Mouse (Mus musculus) stomach, postnatal 0 days (tissue): ENCODE results near the gene Slc4a1. TPM values are rescaled to one million over a fixed set of nuclear protein-coding genes. Genes with fewer than 3 reads are reported as not detected.

ENCODE experiments used
- ATAC-seq: fragments of 200-750 bp; cut with Nextera tagmentation; 2 replicates; pipeline ENCODE4 v1.8.0; 2017; ENCODE audit not compliant: low FRiP score, low TSS enrichment
- DNase-seq: peaks from one replicate; pipeline ENCODE4 v3.0.0-alpha.2; 2016; ENCODE audit warnings: low spot score
- H3K27ac ChIP-seq: fragments of 300-500 bp; sonication (generic); replicated peaks from 2 replicates; pipeline ENCODE4 v1.5.1; 2014; ENCODE audit warnings: mild to moderate bottlenecking, control low read depth
- H3K27me3 ChIP-seq: fragments of 300-500 bp; sonication (generic); 2 replicates; pipeline ENCODE4 v1.6.1; 2014; ENCODE audit warnings: low read length; ENCODE audit not compliant: control insufficient read depth, insufficient read depth
- H3K36me3 ChIP-seq: fragments of 300-500 bp; sonication (generic); 2 replicates; pipeline ENCODE4 v1.6.1; 2014; ENCODE audit warnings: low read length, mixed read lengths; ENCODE audit not compliant: control insufficient read depth, insufficient read depth
- H3K4me1 ChIP-seq: fragments of 300-500 bp; sonication (generic); replicated peaks from 2 replicates; pipeline ENCODE4 v1.6.1; 2014; ENCODE audit warnings: antibody characterized with exemption; ENCODE audit not compliant: control insufficient read depth, insufficient read depth
- H3K4me2 ChIP-seq: fragments of 300-500 bp; sonication (generic); replicated peaks from 2 replicates; pipeline ENCODE4 v1.6.1; 2014; ENCODE audit warnings: low read depth, mild to moderate bottlenecking, control low read depth, moderate library complexity
- H3K4me3 ChIP-seq: fragments of 300-500 bp; sonication (generic); 2 replicates; pipeline ENCODE4 v1.5.1; 2014; ENCODE audit warnings: low read depth, low read length, control low read depth
- H3K9ac ChIP-seq: fragments of 300-500 bp; sonication (generic); 2 replicates; pipeline ENCODE4 v1.6.1; 2014; ENCODE audit warnings: mild to moderate bottlenecking, low read length, control low read depth, mixed read lengths
- H3K9me3 ChIP-seq: fragments of 300-500 bp; sonication (generic); 2 replicates; pipeline ENCODE4 v1.6.1; 2016; ENCODE audit warnings: low read length; ENCODE audit not compliant: control insufficient read depth
- CTCF ChIP-seq: IDR thresholded peaks from 2 replicates; pipeline ENCODE4 v1.5.1; 2016; ENCODE audit warnings: antibody characterized with exemption, low read depth, mild to moderate bottlenecking, moderate library complexity
- EP300 ChIP-seq: optimal IDR thresholded peaks from 2 replicates; pipeline ENCODE3; 2016; ENCODE audit warnings: antibody characterized with exemption
- WGBS: fragments of 180-500 bp; shearing (Covaris S2); extraction: QIAGEN DNeasy Blood & Tissue Kit; methylation state at CpG from one replicate; pipeline ENCODE4 v1.1.7; 2014; 5-methylcytosine and 5-hydroxymethylcytosine counted together
- polyA plus RNA-seq: library from polyadenylated mRNA; unstranded; fragments of >200 nt; fragmentation: Nextera tagmentation; extraction: Ambion mirVana; gene quantifications from 2 replicates; pipeline ENCODE4 v1.2.1, GENCODE M21; 2015

Gene Slc4a1
- polyA plus RNA-seq, 1 experiment from 2014 or later: 0.72 TPM

DNA sequence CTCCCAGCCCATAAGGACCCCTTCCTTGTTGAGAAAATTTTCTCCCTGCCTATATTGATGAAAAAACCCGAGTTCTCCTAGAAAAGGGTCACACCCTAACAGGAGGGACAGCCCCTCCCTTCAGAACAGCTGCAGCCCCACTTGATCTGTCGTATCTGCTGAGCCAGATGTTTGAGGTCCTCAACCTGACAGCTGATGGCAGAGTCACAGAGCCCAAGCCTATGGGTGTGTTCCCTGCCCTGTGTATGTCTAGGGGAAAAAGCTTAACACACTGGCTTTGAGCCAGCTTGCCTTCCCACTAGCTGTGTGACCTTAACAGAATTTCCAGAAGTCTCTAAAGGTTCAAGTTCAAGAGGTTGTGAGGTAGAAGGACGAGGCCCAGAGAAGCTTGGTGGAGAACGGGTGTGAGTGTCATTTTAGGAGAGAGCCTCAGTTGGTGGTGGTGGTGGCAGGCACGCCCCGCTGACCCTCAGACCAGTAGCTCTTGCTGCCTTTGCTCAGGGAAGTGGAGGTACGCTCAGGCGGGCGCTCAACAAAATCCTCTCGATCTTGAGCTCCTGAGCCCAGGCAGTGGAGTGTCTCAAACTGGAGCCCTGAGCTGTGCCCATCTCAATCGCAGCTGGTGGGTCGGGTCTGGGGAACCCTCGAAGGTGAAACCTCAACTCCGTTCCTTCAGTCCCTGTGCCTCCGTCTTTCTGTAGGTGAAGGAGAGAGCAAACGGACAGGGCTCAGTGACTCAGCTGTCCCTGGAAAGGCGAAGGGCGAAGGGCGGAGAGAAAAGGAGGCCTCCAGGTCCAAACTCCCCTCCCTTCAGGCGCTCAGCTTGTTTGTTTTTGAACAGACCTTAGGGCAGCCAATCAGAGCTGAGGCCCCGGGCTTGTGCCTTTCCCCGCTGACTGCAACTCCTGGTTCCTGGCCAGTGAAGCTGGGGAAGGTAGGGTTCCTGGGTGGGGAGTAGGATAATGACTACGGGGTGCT, 9.5 kb upstream of the Slc4a1 start:
- Histone ChIP-seq H3K4me3 (peak overlapping the region; percentile 15; the same call in 1 of the 2 replicates), H3K9ac (peak overlapping the region; percentile 51), H3K9me3 (no peaks in the 10 kb centered on the region), H3K4me1 (peaks cover 8% of the 10 kb centered on the region), H3K27ac (peak overlapping the region; percentile 75), H3K36me3 (no peaks in the 10 kb centered on the region), H3K4me2 (peak overlapping the region; percentile 48), H3K27me3 (no peaks in the 10 kb centered on the region)
- DNase-seq (peak; percentile 86), ATAC-seq (peak; percentile 89)
- 7% methylated on average over 23 of the region's 23 CpGs for WGBS
- TF ChIP-seq EP300 (no peak), CTCF (no peak)

DNA sequence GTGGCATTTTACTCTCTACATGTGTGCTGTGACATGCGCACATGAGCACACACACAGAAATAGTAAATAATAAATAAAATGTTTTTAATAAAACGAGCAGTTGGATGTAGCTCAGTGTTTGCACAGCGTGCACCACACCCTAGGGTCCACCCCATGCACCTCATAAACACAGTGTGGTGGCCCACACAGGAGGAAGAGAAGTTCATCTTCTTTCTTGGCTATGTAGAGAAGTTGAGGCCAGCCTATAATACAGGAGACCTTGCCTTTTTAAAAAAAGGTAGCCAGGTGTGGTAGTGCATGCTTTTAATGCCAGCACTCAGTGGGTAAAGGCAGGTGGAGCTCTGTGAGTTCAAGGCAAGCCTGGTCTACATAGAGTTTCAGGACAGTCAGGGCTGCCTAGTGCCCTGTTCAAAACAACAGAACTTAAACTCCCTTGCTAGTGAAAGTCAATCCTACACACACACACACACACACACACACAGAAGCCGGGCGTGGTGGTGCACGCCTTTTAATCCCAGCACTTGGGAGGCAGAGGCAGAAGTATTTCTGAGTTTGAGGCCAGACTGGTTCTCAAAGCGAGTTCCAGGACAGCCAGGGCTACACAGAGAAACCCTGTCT, 8.2 kb upstream of the Slc4a1 start:
- TF ChIP-seq EP300: no peak
- no peak for TF ChIP-seq CTCF
- Histone ChIP-seq H3K4me2 (no peak overlapping the region), H3K36me3 (no peaks in the 10 kb centered on the region), H3K27ac (no peak overlapping the region), H3K4me1 (peaks cover 8% of the 10 kb centered on the region), H3K4me3 (no peak overlapping the region), H3K9ac (no peak overlapping the region), H3K27me3 (no peaks in the 10 kb centered on the region), H3K9me3 (no peaks in the 10 kb centered on the region)
- ATAC-seq (no peak), DNase-seq (no peak)
- WGBS: 79% methylated on average over 7 of the region's 7 CpGs

DNA sequence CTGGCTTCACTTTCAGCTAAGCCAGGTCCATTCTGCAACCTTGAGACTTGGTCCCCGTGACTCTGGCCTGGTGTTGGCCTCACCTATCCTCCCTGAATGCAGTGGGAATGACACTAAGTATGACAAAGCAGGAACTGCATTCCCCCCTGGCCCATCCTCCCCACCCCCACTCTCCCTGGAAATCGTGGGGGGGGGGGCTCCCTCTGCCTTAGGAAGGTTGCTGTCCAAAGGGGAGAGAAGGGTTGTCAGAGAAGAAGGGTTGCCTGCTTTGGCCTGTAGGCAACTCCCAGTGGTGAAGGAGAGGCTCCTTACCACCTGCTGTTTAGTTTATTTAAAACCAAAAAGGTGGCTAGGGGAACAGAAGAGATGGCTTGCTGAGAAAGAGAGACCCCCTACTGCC, 7.6 kb upstream of the Slc4a1 start:
- Histone ChIP-seq H3K36me3 (no peaks in the 10 kb centered on the region), H3K4me3 (no peak overlapping the region), H3K9ac (no peak overlapping the region), H3K27me3 (no peaks in the 10 kb centered on the region), H3K9me3 (no peaks in the 10 kb centered on the region), H3K27ac (no peak overlapping the region), H3K4me2 (no peak overlapping the region), H3K4me1 (peaks cover 8% of the 10 kb centered on the region)
- DNase-seq (no peak), ATAC-seq (no peak)
- TF ChIP-seq CTCF: no peak
- TF ChIP-seq EP300: no peak
- WGBS: 25% methylated on average over 2 of the region's 2 CpGs

DNA sequence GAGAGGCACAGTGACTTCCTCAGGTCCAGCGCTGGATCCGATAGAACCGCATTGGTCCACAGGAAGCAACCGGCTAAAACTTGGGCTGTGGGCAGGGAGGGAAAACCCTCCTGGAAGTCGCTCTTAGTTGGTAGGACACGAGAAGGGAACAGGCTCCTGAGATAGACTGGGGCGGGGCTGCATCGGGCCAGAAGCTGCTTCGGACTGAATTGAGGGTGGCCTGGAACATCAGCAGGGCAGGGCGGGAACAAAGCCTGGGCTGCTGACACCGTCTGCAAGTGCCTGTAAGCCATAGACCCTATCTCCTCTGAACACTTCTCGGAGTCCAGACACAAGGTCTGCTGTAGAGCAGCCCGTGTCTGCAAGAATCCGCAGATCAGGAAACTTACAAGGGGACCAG, 6.9 kb upstream of the Slc4a1 start:
- ATAC-seq (no peak), DNase-seq (no peak)
- H3K9ac ChIP-seq: no peak overlapping the region
- H3K27ac ChIP-seq: no peak overlapping the region
- no peak overlapping the region for H3K4me3 ChIP-seq
- H3K4me2 ChIP-seq: no peak overlapping the region
- no peak for TF ChIP-seq EP300
- TF ChIP-seq CTCF: no peak
- no peaks in the 10 kb centered on the region for H3K27me3 ChIP-seq
- H3K9me3 ChIP-seq: no peaks in the 10 kb centered on the region
- 38% methylated on average over 14 of the region's 14 CpGs for WGBS
- peaks cover 8% of the 10 kb centered on the region for H3K4me1 ChIP-seq
- H3K36me3 ChIP-seq: no peaks in the 10 kb centered on the region

DNA sequence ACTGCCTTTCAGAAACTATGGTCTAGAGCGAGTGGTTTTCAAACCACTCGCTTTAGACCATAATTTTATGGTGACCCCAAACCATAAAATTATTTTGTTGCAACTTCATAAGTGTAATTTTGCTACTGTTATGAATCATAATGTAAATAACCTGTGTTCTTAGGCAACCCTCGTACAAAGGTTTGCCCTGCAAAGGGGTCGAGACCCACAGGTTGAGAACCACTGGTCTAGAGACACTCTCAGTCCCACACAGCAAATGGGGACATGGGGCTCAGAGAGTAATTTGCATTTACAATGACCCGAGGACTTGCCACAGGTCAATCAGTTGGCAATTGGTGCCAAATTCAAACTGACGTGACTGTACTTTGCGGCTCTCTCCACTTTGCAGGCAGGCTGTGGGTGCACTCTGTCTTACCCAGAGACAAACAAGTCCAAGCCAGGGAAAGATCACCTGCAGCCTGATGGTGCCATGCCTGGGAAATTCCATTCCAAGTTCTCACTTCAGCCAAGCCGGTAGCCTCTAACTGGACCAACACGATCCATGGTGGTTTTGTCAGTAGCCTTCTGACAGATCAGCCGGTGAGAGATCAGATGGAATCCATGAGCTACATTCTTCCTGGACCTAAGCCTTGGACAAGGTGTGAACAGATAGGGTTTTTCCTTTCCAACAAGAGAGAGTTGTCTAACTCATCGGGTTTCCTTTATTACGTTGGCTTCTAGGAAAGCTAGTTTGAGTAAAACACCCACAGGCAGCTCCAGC, 6.1 kb upstream of the Slc4a1 start:
- no peak for DNase-seq
- H3K4me2 ChIP-seq: no peak overlapping the region
- no peaks in the 10 kb centered on the region for H3K27me3 ChIP-seq
- no peak overlapping the region for H3K9ac ChIP-seq
- no peak for TF ChIP-seq CTCF
- TF ChIP-seq EP300: no peak
- no peak for ATAC-seq
- 83% methylated on average over 12 of the region's 12 CpGs for WGBS
- peaks cover 8% of the 10 kb centered on the region for H3K4me1 ChIP-seq
- H3K27ac ChIP-seq: no peak overlapping the region
- H3K9me3 ChIP-seq: no peaks in the 10 kb centered on the region
- H3K4me3 ChIP-seq: no peak overlapping the region
- H3K36me3 ChIP-seq: no peaks in the 10 kb centered on the region
